7 mouse cellular contexts compared by ENCODE assay signal in the genomic region with DNA sequence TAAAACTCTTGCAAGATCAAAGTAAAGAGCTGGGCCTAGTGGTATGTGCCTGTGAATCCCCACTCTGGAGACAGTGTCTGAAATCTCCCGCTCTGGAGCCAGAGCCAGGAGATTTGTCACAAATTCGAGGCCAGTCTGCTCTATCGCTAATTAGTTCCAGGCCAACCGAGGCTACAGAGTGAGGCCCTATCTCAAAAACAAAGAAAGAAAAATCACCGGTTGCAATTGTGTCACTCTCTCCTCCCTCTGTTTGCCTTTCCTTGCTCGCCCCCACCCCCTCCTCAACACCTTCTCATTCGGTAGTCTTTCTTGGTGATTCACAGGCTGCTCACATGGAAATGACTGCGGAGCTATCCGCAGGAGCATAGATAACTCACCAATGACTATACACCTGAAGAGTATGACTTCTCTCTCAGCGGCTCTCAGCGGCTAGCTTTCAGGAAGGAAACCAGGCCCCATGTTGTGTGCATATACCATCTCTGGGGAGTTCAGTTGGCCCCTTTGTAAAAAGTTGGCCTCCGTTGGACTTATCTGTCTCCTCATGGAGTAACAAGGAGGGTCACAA. TPM values are rescaled to one million over a fixed set of nuclear protein-coding genes. Genes with fewer than 3 reads are reported as not detected.
DNase-seq lines count a peak whose midpoint lies in the region; ATAC-seq lines count a peak whose summit lies in the region.

No protein-coding gene starts in this region.

- no peaks in the 10 kb centered on the region for H3K27me3 ChIP-seq in neural tube, embryonic 11.5 days (ENCODE audit: control insufficient read depth, insufficient read depth, low read length)
- H3K27me3 ChIP-seq in forebrain, embryonic 15.5 days, result no peaks in the 10 kb centered on the region
- no peaks in the 10 kb centered on the region for H3K27me3 ChIP-seq in limb, embryonic 15.5 days

- H3K4me2 ChIP-seq in neural tube, embryonic 11.5 days (ENCODE audit: low read depth), result peak overlapping the region; percentile 42
- H3K4me2 ChIP-seq in forebrain, embryonic 15.5 days (replicated peaks), result peak overlapping the region; percentile 67
- peak overlapping the region; percentile 71 for H3K4me2 ChIP-seq in limb, embryonic 15.5 days

- H3K9me3 ChIP-seq in neural tube, embryonic 11.5 days (ENCODE audit: control insufficient read depth, low read length), result no peaks in the 10 kb centered on the region
- no peaks in the 10 kb centered on the region for H3K9me3 ChIP-seq in forebrain, embryonic 15.5 days
- H3K9me3 ChIP-seq in limb, embryonic 15.5 days, result no peaks in the 10 kb centered on the region

- H3K4me1 ChIP-seq in neural tube, embryonic 11.5 days (ENCODE audit: control insufficient read depth, insufficient read depth, low read length), result peaks cover 18% of the 10 kb centered on the region
- peaks cover 23% of the 10 kb centered on the region for H3K4me1 ChIP-seq in forebrain, embryonic 15.5 days
- peaks cover 18% of the 10 kb centered on the region for H3K4me1 ChIP-seq in limb, embryonic 15.5 days

- no peak for DNase-seq in neural tube, embryonic 11.5 days (ENCODE audit: low spot score)
- DNase-seq in neural tube, embryonic 10.5 days (ENCODE audit: extremely low spot score, low spot score), result no peak
- peak; percentile 16 for DNase-seq in cerebellum, adult 8-10 months
- peak; percentile 31 to 42 for DNase-seq in right cerebral cortex, postnatal 10 days (ENCODE audit: low spot score in 2 of 2)
- DNase-seq in urinary bladder, postnatal 10 days (ENCODE audit: low spot score), result no peak

- peak overlapping the region; percentile 63 for H3K4me3 ChIP-seq in neural tube, embryonic 11.5 days (ENCODE audit: low read depth, low read length)
- peak overlapping the region; percentile 93 for H3K4me3 ChIP-seq in forebrain, embryonic 15.5 days
- H3K4me3 ChIP-seq in limb, embryonic 15.5 days, result peak overlapping the region; percentile 73

- 15% methylated on average over 12 of the region's 12 CpGs for WGBS in neural tube, embryonic 11.5 days
- WGBS in forebrain, embryonic 15.5 days, result 19% methylated on average over 12 of the region's 12 CpGs
- whole genome bisulfite sequencing in limb, embryonic 15.5 days, result 14% methylated on average over 12 of the region's 12 CpGs

- peak overlapping the region; percentile 81 for H3K9ac ChIP-seq in neural tube, embryonic 11.5 days (ENCODE audit: low read length)
- peak overlapping the region; percentile 91 for H3K9ac ChIP-seq in forebrain, embryonic 15.5 days (replicated peaks)
- peak overlapping the region; percentile 69 for H3K9ac ChIP-seq in limb, embryonic 15.5 days

- no peaks in the 10 kb centered on the region for H3K36me3 ChIP-seq in neural tube, embryonic 11.5 days (ENCODE audit: control insufficient read depth, insufficient read depth, low read length)
- H3K36me3 ChIP-seq in forebrain, embryonic 15.5 days, result no peaks in the 10 kb centered on the region
- no peaks in the 10 kb centered on the region for H3K36me3 ChIP-seq in limb, embryonic 15.5 days

- H3K27ac ChIP-seq in neural tube, embryonic 11.5 days (ENCODE audit: low read depth, low read length), result no peak overlapping the region; the same call in none of the 2 replicates
- H3K27ac ChIP-seq in forebrain, embryonic 15.5 days (replicated peaks), result peak overlapping the region; percentile 89
- H3K27ac ChIP-seq in limb, embryonic 15.5 days, result peak overlapping the region; percentile 80

- peak; percentile 16; the same call in 1 of the 2 replicates for ATAC-seq in neural tube, embryonic 11.5 days (ENCODE audit: insufficient read depth, low FRiP score, low TSS enrichment)
- no peak for ATAC-seq in forebrain, embryonic 15.5 days (replicated peaks)
- no peak for ATAC-seq in limb, embryonic 15.5 days (ENCODE audit: insufficient number of reproducible peaks, low FRiP score, low TSS enrichment, low read depth)

RNA-seq across cellular contexts. Expression of a gene that starts 0.6 kb away (rescaled TPM):
- polyA plus RNA-seq in neural tube, embryonic 11.5 days (2014; fragmentation: Nextera tagmentation; extraction: Ambion mirVana), result 85.1 and 90.5 TPM in 2 replicates
- 44.8 and 48.0 TPM in 2 replicates for polyA plus RNA-seq in forebrain, embryonic 15.5 days (2015; fragmentation: Nextera tagmentation; extraction: Ambion mirVana)
- polyA plus RNA-seq in limb, embryonic 15.5 days (2015; fragmentation: Nextera tagmentation; extraction: Ambion mirVana), result 48.7 and 53.5 TPM in 2 replicates

RNA-seq across cellular contexts. Expression of a gene that starts 56.8 kb away (rescaled TPM):
- polyA plus RNA-seq in neural tube, embryonic 11.5 days (2014; fragmentation: Nextera tagmentation; extraction: Ambion mirVana), result 1.1 and 1.5 TPM in 2 replicates
- 0.13 and 0.18 TPM in 2 replicates for polyA plus RNA-seq in forebrain, embryonic 15.5 days (2015; fragmentation: Nextera tagmentation; extraction: Ambion mirVana)
- polyA plus RNA-seq in limb, embryonic 15.5 days (2015; fragmentation: Nextera tagmentation; extraction: Ambion mirVana), result 2.9 and 3.7 TPM in 2 replicates

RNA-seq across cellular contexts. Expression of a gene that starts 58.5 kb away (rescaled TPM):
- polyA plus RNA-seq in neural tube, embryonic 11.5 days (2014; fragmentation: Nextera tagmentation; extraction: Ambion mirVana), result 54.7 and 56.7 TPM in 2 replicates
- polyA plus RNA-seq in forebrain, embryonic 15.5 days (2015; fragmentation: Nextera tagmentation; extraction: Ambion mirVana), result 48.8 and 49.8 TPM in 2 replicates
- polyA plus RNA-seq in limb, embryonic 15.5 days (2015; fragmentation: Nextera tagmentation; extraction: Ambion mirVana), result 51.9 and 54.9 TPM in 2 replicates

Comparison
In these comparisons a context has a peak if more than half of its experiments do, and no peak if none do; other contexts are left out.
1. DNase-seq: peak in cerebellum, adult 8-10 months (single experiment) and right cerebral cortex, postnatal 10 days (2 of 2); none in neural tube, embryonic 11.5 days (single experiment), neural tube, embryonic 10.5 days (single experiment) and urinary bladder, postnatal 10 days (single experiment).
2. Peak in every context shown above with its lines, with median percentiles within 50 percentile points of each other: H3K4me2 ChIP-seq, H3K4me3 ChIP-seq and H3K9ac ChIP-seq.